Mouse (Mus musculus): ENCODE data around the gene Pank2. TPM values are rescaled to one million over a fixed set of nuclear protein-coding genes. Genes with fewer than 3 reads are reported as not detected.
"Not testable (repeated sequence)": the region's sequence is repeated elsewhere in the genome, so short reads cannot be mapped to it uniquely, and the experiment has no call there.

The Pank2 gene
- total RNA-seq, 1 experiment, result 22.0 TPM

GRCm38 (mm10) chr2:131307391-131307790, 45.1 kb downstream of the Pank2 start:
- Histone ChIP-seq H3K4me3 (ENCODE audit: insufficient read depth in 1 of 2, low read depth in 1 of 2, low read length in 2 of 2, poor library complexity in 1 of 2, severe bottlenecking in 1 of 2) (no peak overlapping the region), H3K9me3 (ENCODE audit: control insufficient read depth, insufficient read depth, low read depth, low read length) (no peaks in the 10 kb centered on the region), H3K27ac (ENCODE audit: insufficient read depth, low read depth, low read length, poor library complexity, severe bottlenecking) (no peak overlapping the region), H3K9ac (ENCODE audit: insufficient read depth, low read depth, low read length, poor library complexity, severe bottlenecking) (no peak overlapping the region), H3K36me3 (ENCODE audit: control insufficient read depth, insufficient read depth, low read length, poor library complexity, severe bottlenecking) (peaks cover 3% of the 10 kb centered on the region; the same call in 1 of the 2 replicates), H3K4me1 (ENCODE audit: control insufficient read depth in 2 of 2, insufficient read depth in 2 of 2, low read length in 2 of 2, poor library complexity in 1 of 2) (no peaks in the 10 kb centered on the region)
- no peak for TF ChIP-seq CHD2 (IDR thresholded peaks at IDR 0.05; ENCODE audit: low read depth, low read length)
- no peak for TF ChIP-seq HCFC1 (IDR thresholded peaks at IDR 0.05; ENCODE audit: borderline replicate concordance, insufficient read depth, low read length)
- TF ChIP-seq MAFK (IDR thresholded peaks at IDR 0.05; ENCODE audit: insufficient read depth, low read depth, low read length), result no peak
- no peak for TF ChIP-seq ZC3H11A (IDR thresholded peaks at IDR 0.05; ENCODE audit: borderline replicate concordance, low read depth, low read length)
- no peak for TF ChIP-seq ZNF384 (IDR thresholded peaks at IDR 0.05; ENCODE audit: low read depth, low read length)
- no peak for DNase-seq (ENCODE audit: low read depth, low spot score)
- in situ Hi-C loops (cut with MboI; ENCODE audit: low sequenced_read_pairs in 2 of 2, unreplicated experiment in 2 of 2), result no loop called here

- DNase-seq (ENCODE audit: low read depth, low spot score), result no peak
- Histone ChIP-seq H3K36me3 (ENCODE audit: control insufficient read depth, insufficient read depth, low read length, poor library complexity, severe bottlenecking) (peaks cover 3% of the 10 kb centered on the region; the same call in 1 of the 2 replicates), H3K4me1 (ENCODE audit: control insufficient read depth in 2 of 2, insufficient read depth in 2 of 2, low read length in 2 of 2, poor library complexity in 1 of 2) (no peaks in the 10 kb centered on the region), H3K9ac (ENCODE audit: insufficient read depth, low read depth, low read length, poor library complexity, severe bottlenecking) (no peak overlapping the region), H3K4me3 (ENCODE audit: insufficient read depth in 1 of 2, low read depth in 1 of 2, low read length in 2 of 2, poor library complexity in 1 of 2, severe bottlenecking in 1 of 2) (no peak overlapping the region), H3K9me3 (ENCODE audit: control insufficient read depth, insufficient read depth, low read depth, low read length) (no peaks in the 10 kb centered on the region), H3K27ac (ENCODE audit: insufficient read depth, low read depth, low read length, poor library complexity, severe bottlenecking) (no peak overlapping the region)
- in situ Hi-C loops (cut with MboI; ENCODE audit: low sequenced_read_pairs in 2 of 2, unreplicated experiment in 2 of 2), result no loop called here
- TF ChIP-seq ZNF384 (IDR thresholded peaks at IDR 0.05; ENCODE audit: low read depth, low read length), result no peak
- no peak for TF ChIP-seq HCFC1 (IDR thresholded peaks at IDR 0.05; ENCODE audit: borderline replicate concordance, insufficient read depth, low read length)
- no peak for TF ChIP-seq ZC3H11A (IDR thresholded peaks at IDR 0.05; ENCODE audit: borderline replicate concordance, low read depth, low read length)
- TF ChIP-seq CHD2 (IDR thresholded peaks at IDR 0.05; ENCODE audit: low read depth, low read length), result no peak
- no peak for TF ChIP-seq MAFK (IDR thresholded peaks at IDR 0.05; ENCODE audit: insufficient read depth, low read depth, low read length)
Observed at GRCm38 (mm10) chr2:131307822-131308221, 45.5 kb downstream of the Pank2 start.

- Histone ChIP-seq H3K9me3 (ENCODE audit: control insufficient read depth, insufficient read depth, low read depth, low read length) (no peaks in the 10 kb centered on the region), H3K36me3 (ENCODE audit: control insufficient read depth, insufficient read depth, low read length, poor library complexity, severe bottlenecking) (no peaks in the 10 kb centered on the region), H3K4me3 (ENCODE audit: insufficient read depth in 1 of 2, low read depth in 1 of 2, low read length in 2 of 2, poor library complexity in 1 of 2, severe bottlenecking in 1 of 2) (no peak overlapping the region), H3K27ac (ENCODE audit: insufficient read depth, low read depth, low read length, poor library complexity, severe bottlenecking) (no peak overlapping the region), H3K9ac (ENCODE audit: insufficient read depth, low read depth, low read length, poor library complexity, severe bottlenecking) (no peak overlapping the region), H3K4me1 (ENCODE audit: control insufficient read depth in 2 of 2, insufficient read depth in 2 of 2, low read length in 2 of 2, poor library complexity in 1 of 2) (no peaks in the 10 kb centered on the region)
- TF ChIP-seq ZNF384 (IDR thresholded peaks at IDR 0.05; ENCODE audit: low read depth, low read length) (no peak), CHD2 (IDR thresholded peaks at IDR 0.05; ENCODE audit: low read depth, low read length) (no peak), HCFC1 (IDR thresholded peaks at IDR 0.05; ENCODE audit: borderline replicate concordance, insufficient read depth, low read length) (no peak), MAFK (IDR thresholded peaks at IDR 0.05; ENCODE audit: insufficient read depth, low read depth, low read length) (no peak), ZC3H11A (IDR thresholded peaks at IDR 0.05; ENCODE audit: borderline replicate concordance, low read depth, low read length) (no peak)
- DNase-seq (ENCODE audit: low read depth, low spot score), result no peak
- in situ Hi-C loops (cut with MboI; ENCODE audit: low sequenced_read_pairs in 2 of 2, unreplicated experiment in 2 of 2), result no loop called here
Observed at GRCm38 (mm10) chr2:131309296-131309695, 47.0 kb downstream of the Pank2 start.

- H3K27ac ChIP-seq (ENCODE audit: insufficient read depth, low read depth, low read length, poor library complexity, severe bottlenecking), result no peak overlapping the region
- DNase-seq (ENCODE audit: low read depth, low spot score), result no peak
- TF ChIP-seq HCFC1 (IDR thresholded peaks at IDR 0.05; ENCODE audit: borderline replicate concordance, insufficient read depth, low read length) (no peak), CHD2 (IDR thresholded peaks at IDR 0.05; ENCODE audit: low read depth, low read length) (no peak), ZC3H11A (IDR thresholded peaks at IDR 0.05; ENCODE audit: borderline replicate concordance, low read depth, low read length) (no peak)
- H3K9ac ChIP-seq (ENCODE audit: insufficient read depth, low read depth, low read length, poor library complexity, severe bottlenecking), result no peak overlapping the region
- no peaks in the 10 kb centered on the region for H3K9me3 ChIP-seq (ENCODE audit: control insufficient read depth, insufficient read depth, low read depth, low read length)
- no peaks in the 10 kb centered on the region for H3K36me3 ChIP-seq (ENCODE audit: control insufficient read depth, insufficient read depth, low read length, poor library complexity, severe bottlenecking)
- in situ Hi-C loops (cut with MboI; ENCODE audit: low sequenced_read_pairs in 2 of 2, unreplicated experiment in 2 of 2), result no loop called here
- H3K4me1 ChIP-seq (ENCODE audit: control insufficient read depth in 2 of 2, insufficient read depth in 2 of 2, low read length in 2 of 2, poor library complexity in 1 of 2), result no peaks in the 10 kb centered on the region
- H3K4me3 ChIP-seq (ENCODE audit: insufficient read depth in 1 of 2, low read depth in 1 of 2, low read length in 2 of 2, poor library complexity in 1 of 2, severe bottlenecking in 1 of 2), result no peak overlapping the region
Observed at GRCm38 (mm10) chr2:131316167-131316566, 53.9 kb downstream of the Pank2 start.

- DNase-seq (ENCODE audit: low read depth, low spot score), result no peak
- no peak overlapping the region for H3K27ac ChIP-seq (ENCODE audit: insufficient read depth, low read depth, low read length, poor library complexity, severe bottlenecking)
- H3K36me3 ChIP-seq (ENCODE audit: control insufficient read depth, insufficient read depth, low read length, poor library complexity, severe bottlenecking), result no peaks in the 10 kb centered on the region
- H3K9me3 ChIP-seq (ENCODE audit: control insufficient read depth, insufficient read depth, low read depth, low read length), result no peaks in the 10 kb centered on the region
- TF ChIP-seq CHD2 (IDR thresholded peaks at IDR 0.05; ENCODE audit: low read depth, low read length) (no peak), HCFC1 (IDR thresholded peaks at IDR 0.05; ENCODE audit: borderline replicate concordance, insufficient read depth, low read length) (no peak), ZC3H11A (IDR thresholded peaks at IDR 0.05; ENCODE audit: borderline replicate concordance, low read depth, low read length) (no peak), ZNF384 (IDR thresholded peaks at IDR 0.05; ENCODE audit: low read depth, low read length) (no peak), MAFK (IDR thresholded peaks at IDR 0.05; ENCODE audit: insufficient read depth, low read depth, low read length) (no peak)
- in situ Hi-C loops (cut with MboI; ENCODE audit: low sequenced_read_pairs in 2 of 2, unreplicated experiment in 2 of 2), result no loop called here
- H3K4me1 ChIP-seq (ENCODE audit: control insufficient read depth in 2 of 2, insufficient read depth in 2 of 2, low read length in 2 of 2, poor library complexity in 1 of 2), result no peaks in the 10 kb centered on the region
- no peak overlapping the region for H3K4me3 ChIP-seq (ENCODE audit: insufficient read depth in 1 of 2, low read depth in 1 of 2, low read length in 2 of 2, poor library complexity in 1 of 2, severe bottlenecking in 1 of 2)
- H3K9ac ChIP-seq (ENCODE audit: insufficient read depth, low read depth, low read length, poor library complexity, severe bottlenecking), result no peak overlapping the region
Observed at GRCm38 (mm10) chr2:131319401-131319800, 57.1 kb downstream of the Pank2 start.

- in situ Hi-C loops (cut with MboI; ENCODE audit: low sequenced_read_pairs in 2 of 2, unreplicated experiment in 2 of 2), result not testable (repeated sequence)
Observed at GRCm38 (mm10) chr2:131321192-131321591, 58.9 kb downstream of the Pank2 start.

More at GRCm38 (mm10) chr2:131321192-131321591, 58.9 kb downstream of the Pank2 start:
- H3K36me3 ChIP-seq (ENCODE audit: control insufficient read depth, insufficient read depth, low read length, poor library complexity, severe bottlenecking); H3K4me1 ChIP-seq (ENCODE audit: control insufficient read depth in 2 of 2, insufficient read depth in 2 of 2, low read length in 2 of 2, poor library complexity in 1 of 2); H3K9me3 ChIP-seq (ENCODE audit: control insufficient read depth, insufficient read depth, low read depth, low read length); H3K9ac ChIP-seq (ENCODE audit: insufficient read depth, low read depth, low read length, poor library complexity, severe bottlenecking); H3K27ac ChIP-seq (ENCODE audit: insufficient read depth, low read depth, low read length, poor library complexity, severe bottlenecking); H3K4me3 ChIP-seq (ENCODE audit: insufficient read depth in 1 of 2, low read depth in 1 of 2, low read length in 2 of 2, poor library complexity in 1 of 2, severe bottlenecking in 1 of 2); DNase-seq (ENCODE audit: low read depth, low spot score): not testable (repeated sequence)

All from ES-E14 (cell line).